Mouse (Mus musculus) bone marrow, adult 2 months (tissue): ENCODE data around the gene Tor1a.

ENCODE experiments used
- CTCF ChIP-seq: fragments of 200-500 bp; IDR thresholded peaks from 2 replicates; pipeline ENCODE4 v1.5.1; 2011; ENCODE audit warnings: low read length, control low read depth; ENCODE audit not compliant: control insufficient read depth, insufficient read depth
- POLR2A ChIP-seq: fragments of 200-500 bp; IDR thresholded peaks from 2 replicates; pipeline ENCODE4 v1.6.1; 2011; ENCODE audit warnings: low read depth, mild to moderate bottlenecking, control low read depth, low read length, borderline replicate concordance; ENCODE audit not compliant: control insufficient read depth

DNA sequence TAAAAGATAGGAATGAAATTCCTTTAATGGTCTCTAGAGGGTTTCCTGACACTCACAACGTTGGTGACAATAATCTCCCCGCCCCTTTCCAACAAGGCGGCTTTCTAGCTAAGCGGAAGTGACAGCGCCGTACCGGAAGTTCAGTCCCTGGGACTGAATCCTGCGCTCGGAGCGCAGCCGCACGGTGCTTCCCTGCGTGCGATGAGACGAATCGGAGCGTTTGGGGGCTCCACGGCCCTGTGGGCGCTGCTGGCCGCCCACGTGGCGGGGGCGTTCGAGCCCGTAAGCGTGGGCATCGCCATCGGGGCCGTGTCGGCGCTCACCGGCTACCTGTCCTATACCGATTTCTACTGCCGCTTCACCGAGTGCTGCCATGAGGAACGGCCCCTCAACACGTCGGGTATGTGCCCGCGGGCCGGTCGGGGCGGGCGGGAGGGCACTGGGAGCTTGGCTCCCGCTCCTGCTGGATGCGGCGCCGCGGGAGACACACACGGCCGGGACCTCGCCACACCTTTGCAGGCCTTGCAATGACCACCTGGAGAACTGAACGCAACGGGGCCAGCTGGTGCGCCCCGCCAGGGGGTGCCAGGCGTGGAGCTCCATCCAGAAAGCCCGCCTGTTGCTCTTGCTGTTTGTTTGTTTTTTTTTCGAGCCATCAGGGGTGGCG is 14.8 kb downstream of the Tor1a start, which contains the start of gene Tor1b:
- TF ChIP-seq CTCF (no peak), POLR2A (peak; percentile 98)
